Mouse (Mus musculus): ENCODE measurements around the gene Tmem151b. TPM values are rescaled to one million over a fixed set of nuclear protein-coding genes. Genes with fewer than 3 reads are reported as not detected.

Gene Tmem151b
- polyA plus RNA-seq, 1 experiment from 2014 or later, result 4.7 TPM

GRCm38 (mm10) chr17:45538394-45538793 is 11.1 kb downstream of the Tmem151b start:
- Histone ChIP-seq H3K9me3 (no peaks in the 10 kb centered on the region), H3K4me3 (no peak overlapping the region), H3K36me3 (no peaks in the 10 kb centered on the region), H3K27me3 (peaks cover 86% of the 10 kb centered on the region), H3K27ac (no peak overlapping the region), H3K4me1 (no peaks in the 10 kb centered on the region), H3K9ac (no peak overlapping the region), H3K4me2 (no peak overlapping the region)
- no peak for ATAC-seq (ENCODE audit: insufficient number of reproducible peaks, low FRiP score, low TSS enrichment, low read depth)
- 68% methylated on average over 4 of the region's 4 CpGs for WGBS

GRCm38 (mm10) chr17:45536264-45536663 is 13.2 kb downstream of the Tmem151b start:
- H3K4me2 ChIP-seq, result no peak overlapping the region
- H3K4me1 ChIP-seq, result no peaks in the 10 kb centered on the region
- H3K27ac ChIP-seq, result no peak overlapping the region
- H3K9ac ChIP-seq, result no peak overlapping the region
- ATAC-seq (ENCODE audit: insufficient number of reproducible peaks, low FRiP score, low TSS enrichment, low read depth), result no peak
- no peak overlapping the region for H3K4me3 ChIP-seq
- WGBS, result 9% methylated on average over 5 of the region's 5 CpGs
- no peaks in the 10 kb centered on the region for H3K9me3 ChIP-seq
- H3K36me3 ChIP-seq, result no peaks in the 10 kb centered on the region
- H3K27me3 ChIP-seq, result peaks cover 88% of the 10 kb centered on the region

- no peak for ATAC-seq (ENCODE audit: insufficient number of reproducible peaks, low FRiP score, low TSS enrichment, low read depth)
- Histone ChIP-seq H3K4me1 (no peaks in the 10 kb centered on the region), H3K4me3 (no peak overlapping the region), H3K4me2 (no peak overlapping the region), H3K9ac (no peak overlapping the region), H3K27me3 (peaks cover 85% of the 10 kb centered on the region), H3K36me3 (no peaks in the 10 kb centered on the region), H3K27ac (no peak overlapping the region), H3K9me3 (no peaks in the 10 kb centered on the region)
- WGBS, result 52% methylated on average over 15 of the region's 15 CpGs
Measured at GRCm38 (mm10) chr17:45532896-45533295, 16.6 kb downstream of the Tmem151b start.

GRCm38 (mm10) chr17:45530346-45530782 is 19.1 kb downstream of the Tmem151b start:
- Histone ChIP-seq H3K9ac (no peak overlapping the region), H3K4me1 (0 out of 2 replicates have a peak, but pooled peaks cover 2% of the 10 kb centered on the region), H3K9me3 (no peaks in the 10 kb centered on the region), H3K36me3 (no peaks in the 10 kb centered on the region), H3K27me3 (peaks cover 77% of the 10 kb centered on the region), H3K4me3 (no peak overlapping the region), H3K27ac (no peak overlapping the region), H3K4me2 (no peak overlapping the region)
- ATAC-seq (ENCODE audit: insufficient number of reproducible peaks, low FRiP score, low TSS enrichment, low read depth), result no peak
- 47% methylated on average over 13 of the region's 13 CpGs for WGBS

GRCm38 (mm10) chr17:45526571-45526970 is 22.9 kb downstream of the Tmem151b start:
- Histone ChIP-seq H3K4me1 (peaks cover 14% of the 10 kb centered on the region), H3K9me3 (no peaks in the 10 kb centered on the region), H3K9ac (no peak overlapping the region), H3K36me3 (no peaks in the 10 kb centered on the region), H3K4me2 (no peak overlapping the region), H3K4me3 (no peak overlapping the region), H3K27me3 (peaks cover 62% of the 10 kb centered on the region), H3K27ac (no peak overlapping the region)
- no peak for ATAC-seq (ENCODE audit: insufficient number of reproducible peaks, low FRiP score, low TSS enrichment, low read depth)
- WGBS, result 21% methylated on average over 5 of the region's 5 CpGs

- Histone ChIP-seq H3K4me1 (peaks cover 14% of the 10 kb centered on the region), H3K36me3 (peaks cover 7% of the 10 kb centered on the region), H3K27ac (no peak overlapping the region), H3K9ac (no peak overlapping the region), H3K4me2 (no peak overlapping the region), H3K27me3 (peaks cover 47% of the 10 kb centered on the region), H3K4me3 (no peak overlapping the region), H3K9me3 (no peaks in the 10 kb centered on the region)
- no peak for ATAC-seq (ENCODE audit: insufficient number of reproducible peaks, low FRiP score, low TSS enrichment, low read depth)
- 38% methylated on average over 4 of the region's 4 CpGs for WGBS
Measured at GRCm38 (mm10) chr17:45524961-45525360, 24.5 kb downstream of the Tmem151b start.

GRCm38 (mm10) chr17:45523263-45523662 is 26.2 kb downstream of the Tmem151b start, which contains the start of gene Tcte1:
Gene Tcte1 (plus strand): TSS chr17:45523434.
- Histone ChIP-seq H3K27ac (no peak within 1 kb of the TSS), H3K36me3 (peaks cover 17% of the 10 kb centered on the region), H3K9ac (peak within 1 kb of the TSS; percentile 28; the same call in 1 of the 2 replicates), H3K27me3 (peaks cover 37% of the 10 kb centered on the region), H3K4me3 (peak within 1 kb of the TSS; percentile 33), H3K9me3 (no peaks in the 10 kb centered on the region), H3K4me1 (peaks cover 14% of the 10 kb centered on the region), H3K4me2 (peak within 1 kb of the TSS; percentile 60)
- WGBS, result under 1% methylated on average over 20 of the region's 21 CpGs
- 0 out of 2 replicates have a peak, but pooled peaks have one; percentile 31 for ATAC-seq (ENCODE audit: insufficient number of reproducible peaks, low FRiP score, low TSS enrichment, low read depth)

- Histone ChIP-seq H3K27me3 (peaks cover 19% of the 10 kb centered on the region; the same call in 1 of the 2 replicates), H3K4me1 (peaks cover 12% of the 10 kb centered on the region), H3K36me3 (peaks cover 32% of the 10 kb centered on the region), H3K9ac (no peak overlapping the region), H3K27ac (no peak overlapping the region), H3K4me3 (no peak overlapping the region), H3K9me3 (no peaks in the 10 kb centered on the region), H3K4me2 (no peak overlapping the region)
- WGBS, result 65% methylated on average over 11 of the region's 11 CpGs
- ATAC-seq (ENCODE audit: insufficient number of reproducible peaks, low FRiP score, low TSS enrichment, low read depth), result no peak
Measured at GRCm38 (mm10) chr17:45520136-45520535, 29.3 kb downstream of the Tmem151b start.

GRCm38 (mm10) chr17:45518766-45519475 is 30.6 kb downstream of the Tmem151b start:
- Histone ChIP-seq H3K36me3 (peaks cover 32% of the 10 kb centered on the region), H3K27ac (no peak overlapping the region), H3K9ac (no peak overlapping the region), H3K27me3 (peaks cover 8% of the 10 kb centered on the region; the same call in 1 of the 2 replicates), H3K4me2 (no peak overlapping the region), H3K9me3 (no peaks in the 10 kb centered on the region), H3K4me3 (no peak overlapping the region), H3K4me1 (peaks cover 12% of the 10 kb centered on the region)
- no peak for ATAC-seq (ENCODE audit: insufficient number of reproducible peaks, low FRiP score, low TSS enrichment, low read depth)
- 75% methylated on average over 12 of the region's 12 CpGs for WGBS

- Histone ChIP-seq H3K9ac (no peak overlapping the region), H3K4me1 (peaks cover 2% of the 10 kb centered on the region), H3K36me3 (peaks cover 32% of the 10 kb centered on the region), H3K27me3 (no peaks in the 10 kb centered on the region), H3K27ac (no peak overlapping the region), H3K4me2 (no peak overlapping the region), H3K9me3 (no peaks in the 10 kb centered on the region), H3K4me3 (no peak overlapping the region)
- ATAC-seq (ENCODE audit: insufficient number of reproducible peaks, low FRiP score, low TSS enrichment, low read depth), result no peak
- 91% methylated on average over 28 of the region's 28 CpGs for WGBS
Measured at GRCm38 (mm10) chr17:45517549-45518215, 31.8 kb downstream of the Tmem151b start.

GRCm38 (mm10) chr17:45517135-45517534 is 32.3 kb downstream of the Tmem151b start:
- Histone ChIP-seq H3K4me2 (no peak overlapping the region), H3K9me3 (no peaks in the 10 kb centered on the region), H3K27me3 (no peaks in the 10 kb centered on the region), H3K9ac (no peak overlapping the region), H3K4me3 (no peak overlapping the region), H3K4me1 (no peaks in the 10 kb centered on the region; the same call in 1 of the 2 replicates), H3K27ac (no peak overlapping the region), H3K36me3 (peaks cover 32% of the 10 kb centered on the region)
- no peak for ATAC-seq (ENCODE audit: insufficient number of reproducible peaks, low FRiP score, low TSS enrichment, low read depth)
- 93% methylated on average over 21 of the region's 21 CpGs for WGBS

GRCm38 (mm10) chr17:45516488-45516887 is 33.0 kb downstream of the Tmem151b start:
- H3K4me1 ChIP-seq, result no peaks in the 10 kb centered on the region; the same call in 1 of the 2 replicates
- H3K4me2 ChIP-seq, result no peak overlapping the region
- H3K9ac ChIP-seq, result no peak overlapping the region
- H3K27me3 ChIP-seq, result no peaks in the 10 kb centered on the region
- H3K27ac ChIP-seq, result no peak overlapping the region
- H3K9me3 ChIP-seq, result no peaks in the 10 kb centered on the region
- no peak for ATAC-seq (ENCODE audit: insufficient number of reproducible peaks, low FRiP score, low TSS enrichment, low read depth)
- no peak overlapping the region for H3K4me3 ChIP-seq
- H3K36me3 ChIP-seq, result peaks cover 32% of the 10 kb centered on the region
- 48% methylated on average over 8 of the region's 8 CpGs for WGBS

Data from limb, embryonic 15.5 days (tissue).